21 mouse cellular contexts compared by ENCODE assay signal in the genomic region with DNA sequence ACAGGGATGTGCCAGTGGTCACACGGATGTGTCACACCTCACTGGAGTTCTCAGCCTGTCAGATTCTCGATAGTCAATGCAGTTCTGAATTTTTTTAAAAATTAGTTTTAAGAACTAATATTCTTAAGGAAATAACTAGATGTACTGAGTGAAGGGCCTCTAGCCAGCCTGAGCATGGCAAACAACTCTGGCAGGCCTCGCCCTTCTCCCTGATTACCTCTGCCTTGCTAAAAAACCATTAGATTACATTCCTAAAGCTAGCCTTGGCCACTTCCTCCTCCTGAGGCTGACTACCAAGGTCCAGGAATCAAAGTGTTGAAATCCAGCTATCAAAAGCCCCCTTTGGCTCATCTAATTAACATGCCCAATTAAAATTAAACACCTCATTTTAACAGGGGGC. TPM values are rescaled to one million over a fixed set of nuclear protein-coding genes. Genes with fewer than 3 reads are reported as not detected.
"Had no signal": no experiment of that assay in that cellular context is flagged by ENCODE, and none has a peak within 500 bp of the region (broad histone marks: within the 10 kb centered on the region; RNA-seq: fewer than 3 reads in every experiment).

No protein-coding gene starts in this region.

- H3K27me3 ChIP-seq: midbrain, embryonic 15.5 days; neural tube, embryonic 12.5 days had no signal

- H3K4me3 ChIP-seq: liver, embryonic 13.5 days; liver, embryonic 15.5 days; megakaryocyte, embryonic 14.5 days; midbrain, embryonic 13.5 days; midbrain, embryonic 15.5 days; neural tube, embryonic 12.5 days; stomach, embryonic 15.5 days had no signal

- H3K36me3 ChIP-seq: liver, embryonic 13.5 days; liver, embryonic 15.5 days; midbrain, embryonic 13.5 days; midbrain, embryonic 15.5 days; neural tube, embryonic 12.5 days; stomach, embryonic 15.5 days had no signal

- DNase-seq: liver, embryonic 13.5 days; liver, postnatal 0 days; lung, embryonic 14.5 days; lung, postnatal 10 days; retina, postnatal 1 day; right cerebral cortex, adult 18-20 months; right cerebral cortex, postnatal 25 days; right cerebral cortex, postnatal 4 days; thymus, adult 2 months; thymus, postnatal 25 days; thymus, postnatal 4 days had no signal

- H3K4me2 ChIP-seq: liver, embryonic 13.5 days; liver, embryonic 15.5 days; lung, embryonic 14.5 days; midbrain, embryonic 11.5 days; midbrain, embryonic 13.5 days; midbrain, embryonic 15.5 days; neural tube, embryonic 12.5 days; stomach, embryonic 15.5 days had no signal

- ATAC-seq: liver, postnatal 0 days; midbrain, embryonic 13.5 days; midbrain, embryonic 15.5 days had no signal

- H3K9ac ChIP-seq: liver, embryonic 13.5 days; liver, embryonic 15.5 days; liver, postnatal 0 days; lung, embryonic 14.5 days; midbrain, embryonic 13.5 days; midbrain, embryonic 15.5 days; neural tube, embryonic 12.5 days; stomach, embryonic 15.5 days had no signal

- H3K9me3 ChIP-seq: liver, embryonic 13.5 days; liver, embryonic 15.5 days; midbrain, embryonic 13.5 days; midbrain, embryonic 15.5 days; neural tube, embryonic 12.5 days; stomach, embryonic 15.5 days had no signal

- H3K4me1 ChIP-seq: liver, embryonic 13.5 days had no signal

- H3K27ac ChIP-seq: liver, embryonic 13.5 days; liver, embryonic 15.5 days; macrophage; midbrain, embryonic 15.5 days; neural tube, embryonic 12.5 days; stomach, embryonic 15.5 days had no signal

RNA-seq across cellular contexts. Expression of a gene that starts 46.6 kb away (rescaled TPM):
- total RNA-seq: megakaryocyte progenitor cell, adult 5-6 weeks had no signal
- polyA plus RNA-seq: lung, embryonic 16.5 days had no signal
